Mouse (Mus musculus): ENCODE data around the gene Prokr2.

DNA sequence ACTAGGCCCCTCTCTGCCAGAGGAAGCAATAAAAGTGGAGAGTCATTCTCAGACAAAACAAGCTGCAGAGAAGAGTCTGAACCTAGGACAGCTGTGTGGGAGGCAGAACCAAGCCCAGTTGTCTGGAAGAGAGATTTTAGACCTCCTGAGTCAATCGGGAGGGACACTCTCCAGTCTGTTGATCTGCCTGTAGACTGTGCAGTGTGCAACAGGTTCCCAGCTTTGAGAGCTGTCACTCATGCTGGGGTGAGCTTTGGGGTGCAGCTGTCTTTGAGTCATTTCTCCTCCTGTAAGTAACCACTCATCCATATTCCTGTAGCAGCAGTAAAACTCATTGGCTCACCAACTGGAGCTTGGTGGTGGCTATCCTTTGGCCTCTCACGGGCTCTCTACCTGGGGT lies 33.2 kb upstream of the Prokr2 start:
- TF ChIP-seq CTCF (IDR thresholded peaks at IDR 0.05; ENCODE audit: insufficient read depth, low read length) (no peak), POLR2A (IDR thresholded peaks at IDR 0.05; ENCODE audit: borderline replicate concordance, extremely low read depth, low read depth, low read length) (no peak)

Measured in lung, adult 2 months (tissue).